Mouse (Mus musculus): ENCODE data around the gene 5730522E02Rik.
A peak's percentile ranks its signal among the peaks of the same experiment; 100 is the strongest.

Gene 5730522E02Rik

GRCm38 (mm10) chr11:25853032-25853431 lies 357.5 kb downstream of the 5730522E02Rik start:
- no peak for DNase-seq (ENCODE audit: extremely low read depth, low read depth, low spot score)

DNA sequence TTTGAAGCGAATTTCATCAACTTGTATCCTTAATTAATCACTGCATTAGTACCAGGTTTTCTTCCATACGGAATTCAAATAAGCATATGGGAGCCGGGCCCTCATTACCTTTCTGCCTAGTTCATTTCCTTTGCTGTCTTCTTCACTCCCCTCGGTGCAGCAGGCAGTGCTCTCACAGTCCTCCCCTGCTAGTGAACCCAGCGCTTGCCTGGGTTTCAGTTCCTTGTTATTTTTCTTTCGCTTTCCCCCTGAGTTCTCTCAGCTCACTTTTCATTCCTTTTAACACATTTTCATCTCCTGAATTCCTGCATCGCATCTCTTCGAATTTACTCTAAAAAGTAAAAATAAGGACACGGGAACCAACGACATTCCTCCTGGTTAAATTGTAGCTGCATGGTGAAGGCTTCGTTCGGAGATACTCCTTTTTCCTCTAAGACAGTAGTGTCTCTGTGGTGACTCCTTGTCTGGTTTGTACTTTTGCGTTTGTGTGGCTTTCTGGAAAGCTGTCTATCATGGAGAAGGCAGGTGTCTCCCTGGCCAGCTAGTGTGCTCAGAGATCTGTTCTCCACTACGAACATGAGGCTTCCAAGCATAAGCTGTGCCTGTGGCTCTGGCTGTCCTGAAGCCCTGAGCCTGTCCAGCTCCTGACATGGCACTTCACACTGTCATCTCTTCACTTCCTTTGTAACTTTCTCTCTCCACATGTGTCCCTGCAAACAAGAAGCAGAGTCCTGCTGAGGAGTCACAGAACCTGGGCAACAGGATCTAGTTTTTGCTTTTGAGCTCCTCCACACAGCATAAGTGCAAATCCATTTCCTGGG lies 361.5 kb downstream of the 5730522E02Rik start:
- DNase-seq (ENCODE audit: extremely low read depth, low read depth, low spot score): no peak

- DNase-seq (ENCODE audit: extremely low read depth, low read depth, low spot score): no peak
Measured at GRCm38 (mm10) chr11:25838451-25838850, 372.1 kb downstream of the 5730522E02Rik start.

- DNase-seq (ENCODE audit: extremely low read depth, low read depth, low spot score): no peak
Measured at GRCm38 (mm10) chr11:25819789-25820188, 390.8 kb downstream of the 5730522E02Rik start.

DNA sequence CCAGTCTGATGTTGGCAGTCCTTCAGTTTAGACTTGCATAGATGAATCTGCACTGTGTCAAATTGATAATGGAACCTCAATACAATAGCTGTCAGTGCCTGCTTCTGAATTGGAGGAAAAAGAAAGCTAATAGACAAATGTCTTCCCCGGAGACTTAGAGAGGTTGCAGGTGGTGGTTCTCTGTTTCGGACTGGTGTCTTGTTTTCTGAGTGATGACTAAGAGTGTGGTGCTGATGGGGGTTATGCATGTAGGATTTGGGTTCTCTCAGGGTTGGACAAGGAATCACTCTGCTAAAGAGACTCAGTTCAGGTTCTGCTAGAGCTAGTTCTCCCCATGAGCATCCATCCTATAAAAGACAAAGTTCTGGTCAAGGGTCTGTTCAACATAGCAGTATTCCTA lies 397.1 kb downstream of the 5730522E02Rik start:
- no peak for DNase-seq (ENCODE audit: extremely low read depth, low read depth, low spot score)

GRCm38 (mm10) chr11:25787691-25788090 lies 422.9 kb downstream of the 5730522E02Rik start:
- no peak for DNase-seq (ENCODE audit: extremely low read depth, low read depth, low spot score)

DNA sequence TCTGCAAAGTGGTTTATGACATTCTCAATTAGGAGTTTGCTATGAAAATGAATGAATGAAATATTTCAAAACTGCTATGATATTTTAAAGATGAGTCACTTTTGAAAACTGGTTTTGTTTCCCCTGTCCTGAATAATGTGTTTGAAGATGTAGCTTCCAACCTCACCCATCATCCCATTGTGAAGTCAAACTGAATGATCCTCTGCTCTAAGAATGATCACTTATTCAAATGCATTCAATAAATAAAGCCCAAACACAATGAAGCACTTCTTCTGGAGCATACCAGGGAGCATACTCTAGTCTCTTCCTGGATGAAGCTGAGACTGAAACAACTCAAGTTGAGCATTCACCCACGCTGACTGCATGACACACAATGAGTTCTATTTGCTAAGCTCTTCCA lies 438.3 kb downstream of the 5730522E02Rik start:
- DNase-seq (ENCODE audit: extremely low read depth, low read depth, low spot score): no peak

GRCm38 (mm10) chr11:25770991-25771568 lies 439.5 kb downstream of the 5730522E02Rik start:
- no peak for DNase-seq (ENCODE audit: extremely low read depth, low read depth, low spot score)

- no peak for DNase-seq (ENCODE audit: extremely low read depth, low read depth, low spot score)
Measured at GRCm38 (mm10) chr11:25767584-25768333, 442.8 kb downstream of the 5730522E02Rik start.

GRCm38 (mm10) chr11:25753156-25753899 lies 457.2 kb downstream of the 5730522E02Rik start:
- no peak for DNase-seq (ENCODE audit: extremely low read depth, low read depth, low spot score)

- no peak for DNase-seq (ENCODE audit: extremely low read depth, low read depth, low spot score)
Measured at GRCm38 (mm10) chr11:25752418-25752817, 458.1 kb downstream of the 5730522E02Rik start.

DNA sequence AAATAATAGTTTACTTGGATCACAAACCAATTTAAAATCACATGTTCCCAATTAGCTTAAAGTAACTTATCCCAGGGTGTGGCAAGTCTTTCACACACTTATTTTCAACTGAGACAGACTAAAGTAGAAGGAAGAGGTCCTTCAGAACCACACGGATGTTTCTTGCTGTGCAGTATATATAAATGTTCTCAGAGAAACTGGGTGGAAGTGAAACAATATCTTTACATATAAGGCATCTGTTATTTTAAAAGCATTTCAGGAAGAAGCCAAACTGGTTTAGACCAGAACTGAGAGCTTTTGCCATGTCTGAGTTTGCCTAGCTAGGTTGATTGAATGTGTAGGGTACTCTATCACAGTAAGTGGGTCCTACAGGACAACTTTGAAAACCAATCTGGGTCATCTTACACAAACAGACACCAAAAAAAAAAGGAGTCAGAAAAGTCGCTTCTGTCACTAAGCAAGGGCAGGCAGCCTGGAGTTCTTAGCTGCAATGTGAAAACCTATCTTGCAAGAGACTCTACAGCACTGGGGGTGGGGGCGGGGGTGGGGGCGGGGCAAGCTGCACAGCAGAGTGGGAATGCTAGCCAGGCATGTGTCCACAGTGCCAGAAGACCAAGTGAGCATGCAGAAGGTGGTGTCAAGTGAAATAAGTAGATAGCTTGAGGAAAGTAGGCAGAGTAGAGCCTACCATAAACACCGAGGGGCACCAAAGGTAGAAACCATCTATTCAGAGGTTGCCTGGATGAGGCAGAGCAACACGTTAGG lies 463.3 kb downstream of the 5730522E02Rik start:
- no peak for DNase-seq (ENCODE audit: extremely low read depth, low read depth, low spot score)

- DNase-seq (ENCODE audit: extremely low read depth, low read depth, low spot score): no peak
Measured at GRCm38 (mm10) chr11:25743664-25744063, 466.9 kb downstream of the 5730522E02Rik start.

GRCm38 (mm10) chr11:25737255-25737654 lies 473.3 kb downstream of the 5730522E02Rik start:
- DNase-seq (ENCODE audit: extremely low read depth, low read depth, low spot score): no peak

GRCm38 (mm10) chr11:25729476-25729875 lies 481.1 kb downstream of the 5730522E02Rik start:
- no peak for DNase-seq (ENCODE audit: extremely low read depth, low read depth, low spot score)

GRCm38 (mm10) chr11:25715447-25716321 lies 494.9 kb downstream of the 5730522E02Rik start:
- DNase-seq (ENCODE audit: extremely low read depth, low read depth, low spot score): peak; percentile 40

DNA sequence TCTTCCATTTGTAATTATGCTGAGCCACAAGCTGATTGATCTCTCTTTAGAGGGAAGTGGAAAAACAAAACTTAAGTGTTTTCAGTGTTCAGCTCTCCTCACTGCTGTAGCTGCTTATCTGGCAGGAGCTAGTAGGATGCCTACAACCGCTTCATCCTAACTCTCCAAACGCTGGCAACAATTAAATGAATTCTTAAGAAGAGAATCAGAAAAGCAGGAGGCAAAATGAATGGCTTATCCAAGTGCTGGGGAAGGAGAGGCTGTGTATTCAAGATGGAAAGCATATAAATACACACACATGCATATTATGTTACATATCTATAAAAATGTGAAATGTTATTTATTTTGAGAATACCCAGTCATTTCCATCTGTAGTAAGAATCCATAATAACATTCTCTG lies 500.0 kb downstream of the 5730522E02Rik start:
- DNase-seq (ENCODE audit: extremely low read depth, low read depth, low spot score): no peak

DNA sequence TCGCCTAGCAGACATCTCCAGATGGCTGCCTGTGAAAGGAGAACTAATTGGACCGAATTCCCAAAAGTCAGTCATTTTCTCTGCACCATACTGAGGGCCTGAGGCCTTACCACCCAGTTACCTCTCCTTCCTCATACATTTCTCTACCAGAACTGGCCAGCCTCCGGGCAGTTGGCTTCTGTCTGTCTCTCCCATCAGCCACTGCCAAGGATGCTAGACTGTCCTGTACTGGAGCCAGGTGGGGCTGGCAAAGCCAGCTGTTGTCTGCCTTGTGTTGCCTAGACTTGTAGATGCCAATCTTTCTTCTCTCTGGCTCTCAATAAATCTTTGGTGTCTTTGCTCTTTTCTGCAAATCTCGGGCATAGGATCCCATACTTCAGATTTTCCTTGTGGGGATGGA lies 500.7 kb downstream of the 5730522E02Rik start:
- DNase-seq (ENCODE audit: extremely low read depth, low read depth, low spot score): peak; percentile 40

All from fat pad, adult 2 months (tissue).